Mouse (Mus musculus): ENCODE data around the gene Tyro3. TPM values are rescaled to one million over a fixed set of nuclear protein-coding genes. Genes with fewer than 3 reads are reported as not detected.

Gene Tyro3
- total RNA-seq, 4 experiments from 2014 or later, result 1.7 to 3.3 (median 2.2) TPM

DNA sequence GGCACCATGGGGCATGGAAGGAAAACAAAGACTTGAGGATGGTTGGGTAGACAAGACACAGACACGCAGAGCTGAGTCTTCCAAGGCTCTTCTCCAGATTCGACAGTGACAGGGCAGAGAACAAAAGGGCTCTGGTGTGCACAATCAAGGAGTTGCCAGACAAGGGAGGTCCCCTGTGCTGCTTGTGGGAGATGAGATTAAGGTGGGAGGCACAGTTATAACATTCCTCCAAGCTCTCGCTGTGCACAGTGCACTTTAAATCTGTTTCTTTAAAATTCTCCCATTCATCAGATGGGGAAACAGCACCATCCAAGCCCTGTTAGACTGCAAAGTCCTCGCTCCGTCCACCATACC, 6.7 kb downstream of the Tyro3 start:
- no peak for DNase-seq (ENCODE audit: low spot score)

DNA sequence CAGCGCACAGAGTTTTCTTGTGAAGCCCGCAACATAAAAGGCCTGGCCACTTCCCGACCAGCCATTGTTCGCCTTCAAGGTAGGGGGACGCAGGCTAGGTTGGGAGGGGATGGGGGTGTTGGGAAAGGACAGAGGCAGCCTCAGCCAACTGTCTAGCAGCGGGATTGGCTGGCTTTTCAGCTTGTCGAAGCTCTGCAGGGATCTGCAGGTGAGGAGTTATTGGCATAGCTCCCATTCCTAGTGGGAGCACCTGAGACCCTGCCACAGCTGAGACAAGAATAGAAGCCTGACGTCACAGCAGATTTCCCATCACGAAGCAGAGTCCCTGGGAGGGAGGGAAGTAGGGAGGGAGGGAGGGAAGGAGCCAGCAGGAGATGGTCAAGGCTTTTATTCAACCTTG, 7.2 kb downstream of the Tyro3 start:
- DNase-seq (ENCODE audit: low spot score), result no peak

DNA sequence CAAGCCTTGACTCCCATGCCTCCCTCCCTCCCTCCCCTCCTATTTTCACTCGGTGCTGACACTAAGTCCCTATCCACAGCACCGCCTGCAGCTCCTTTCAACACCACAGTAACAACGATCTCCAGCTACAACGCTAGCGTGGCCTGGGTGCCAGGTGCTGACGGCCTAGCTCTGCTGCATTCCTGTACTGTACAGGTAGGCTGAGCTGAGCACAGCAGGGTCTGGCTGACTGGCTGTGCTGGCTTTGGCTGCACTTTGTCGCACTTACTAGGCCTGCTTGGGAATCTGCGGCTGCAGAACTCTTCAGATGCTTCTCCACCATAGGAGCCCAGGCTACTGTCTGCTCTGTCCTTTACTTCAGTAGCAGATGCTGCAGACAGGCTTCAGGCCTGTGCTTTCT, 8.0 kb downstream of the Tyro3 start:
- DNase-seq (ENCODE audit: low spot score), result no peak

DNA sequence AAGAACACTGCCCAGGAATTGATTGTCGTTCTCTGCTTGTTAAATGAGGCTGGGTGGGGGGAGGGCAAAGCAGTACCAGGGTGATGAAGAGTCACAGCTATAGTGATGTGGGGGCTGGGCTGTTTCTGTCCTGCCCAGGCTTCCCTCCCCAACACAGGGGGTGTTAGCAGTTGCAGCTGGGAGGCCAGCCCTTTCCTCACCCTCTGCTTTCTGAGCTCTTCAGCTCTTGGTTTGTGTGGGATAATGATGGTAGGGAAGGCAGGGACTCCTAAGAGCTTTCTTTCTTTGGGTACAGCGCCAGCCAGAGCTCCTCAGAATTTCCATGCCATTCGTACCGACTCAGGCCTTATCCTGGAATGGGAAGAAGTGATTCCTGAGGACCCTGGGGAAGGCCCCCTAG, 10.9 kb downstream of the Tyro3 start:
- no peak for DNase-seq (ENCODE audit: low spot score)

DNA sequence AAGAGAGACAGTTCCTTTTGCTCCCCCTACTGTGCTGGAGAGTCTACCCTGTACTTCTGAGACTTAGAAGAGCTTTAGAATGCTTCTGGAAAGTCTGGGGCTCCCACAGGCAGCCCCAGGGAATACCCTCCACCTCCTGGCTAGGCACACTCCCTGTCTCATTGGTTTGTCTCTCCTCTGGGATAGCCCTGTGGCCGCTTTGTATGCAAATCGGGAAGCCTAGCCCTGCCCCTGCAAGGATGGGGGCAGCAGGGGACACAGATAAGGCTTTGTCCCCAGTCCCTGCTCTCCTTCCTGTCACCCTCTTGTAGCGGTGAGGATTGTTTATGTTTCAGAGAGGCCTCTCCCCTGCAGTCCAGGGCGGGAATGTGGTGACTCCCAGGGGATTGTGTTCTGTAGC, 11.3 kb downstream of the Tyro3 start:
- DNase-seq (ENCODE audit: low spot score), result no peak

DNA sequence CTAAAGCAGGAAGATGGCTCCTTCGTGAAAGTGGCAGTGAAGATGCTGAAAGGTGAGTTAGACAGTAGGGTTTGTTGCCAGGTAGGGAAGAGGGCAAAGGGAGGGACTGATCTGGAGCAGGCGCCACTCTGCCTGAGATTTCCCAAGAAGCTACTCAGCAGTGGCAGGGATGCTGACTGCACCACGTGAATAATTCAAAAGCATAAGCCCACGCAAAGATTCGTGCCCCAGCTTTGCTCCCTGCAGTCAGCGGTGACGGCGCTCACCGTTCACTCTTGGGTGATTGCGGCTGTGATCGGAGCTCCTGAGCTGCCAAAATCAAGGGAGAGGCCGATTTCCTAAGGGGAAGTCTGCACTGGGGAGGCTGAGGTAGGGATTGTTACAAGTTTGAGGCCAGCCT, 13.4 kb downstream of the Tyro3 start:
- no peak for DNase-seq (ENCODE audit: low spot score)

DNA sequence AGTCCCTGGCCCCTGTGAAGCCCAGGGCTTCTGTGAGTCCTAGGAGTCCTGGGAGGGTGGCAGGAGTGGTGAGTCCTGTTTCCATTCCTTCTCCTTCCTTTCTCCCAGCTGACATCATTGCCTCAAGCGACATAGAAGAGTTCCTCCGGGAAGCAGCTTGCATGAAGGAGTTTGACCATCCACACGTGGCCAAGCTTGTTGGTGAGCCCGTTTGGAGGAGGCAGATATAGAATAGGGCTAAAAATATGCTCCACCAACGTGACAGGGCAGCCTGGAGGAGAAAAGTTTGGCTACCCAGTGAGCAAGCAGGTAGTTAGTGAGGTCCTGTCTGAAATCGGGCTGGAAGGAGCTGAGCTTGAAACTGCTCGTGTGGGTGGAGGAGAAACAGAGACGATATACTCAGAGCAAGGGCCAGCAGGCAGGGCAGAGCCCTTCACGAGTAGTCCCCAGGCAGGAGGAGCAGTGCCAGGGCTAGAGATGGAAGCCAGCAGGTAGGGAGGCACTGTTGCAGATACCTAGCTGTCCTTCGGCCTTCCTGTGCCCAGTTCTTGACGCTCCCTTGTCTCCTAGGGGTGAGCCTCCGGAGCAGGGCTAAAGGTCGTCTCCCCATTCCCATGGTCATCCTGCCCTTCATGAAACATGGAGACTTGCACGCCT, 14.1 kb downstream of the Tyro3 start:
- no peak for DNase-seq (ENCODE audit: low spot score)

DNA sequence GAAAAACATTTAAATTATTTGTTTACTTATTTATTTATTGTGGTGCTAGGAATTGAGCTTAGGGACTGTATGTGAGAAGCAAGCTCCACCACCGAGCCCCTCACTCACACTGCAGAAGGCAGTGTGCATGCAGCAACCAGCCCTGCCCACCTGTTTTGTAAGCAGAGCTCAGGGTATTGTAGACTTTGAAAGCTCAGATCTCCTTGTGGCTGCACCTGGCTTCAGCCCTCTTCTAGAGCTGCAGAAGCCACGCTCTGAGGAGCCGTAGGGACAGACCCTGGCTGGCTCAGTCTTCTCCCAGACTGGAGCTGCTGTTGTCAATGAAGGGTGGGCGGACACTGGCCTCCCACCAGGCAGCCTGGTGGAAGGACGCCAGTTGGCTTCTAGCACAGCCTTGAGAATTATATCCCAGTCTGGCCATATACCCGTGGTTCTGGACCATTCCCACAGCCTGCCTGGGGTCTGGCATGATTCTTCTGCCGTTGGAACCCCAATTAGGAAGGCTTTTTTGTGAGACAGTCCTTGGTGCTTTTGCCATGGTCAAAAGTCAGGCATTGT, 16.9 kb downstream of the Tyro3 start:
- no peak for DNase-seq (ENCODE audit: low spot score)

DNA sequence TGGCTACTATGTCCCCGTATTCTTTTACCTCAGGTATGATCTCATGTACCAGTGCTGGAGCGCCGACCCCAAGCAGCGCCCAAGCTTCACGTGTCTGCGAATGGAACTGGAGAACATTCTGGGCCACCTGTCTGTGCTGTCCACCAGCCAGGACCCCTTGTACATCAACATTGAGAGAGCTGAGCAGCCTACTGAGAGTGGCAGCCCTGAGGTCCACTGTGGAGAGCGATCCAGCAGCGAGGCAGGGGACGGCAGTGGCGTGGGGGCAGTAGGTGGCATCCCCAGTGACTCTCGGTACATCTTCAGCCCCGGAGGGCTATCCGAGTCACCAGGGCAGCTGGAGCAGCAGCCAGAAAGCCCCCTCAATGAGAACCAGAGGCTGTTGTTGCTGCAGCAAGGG, 19.1 kb downstream of the Tyro3 start:
- DNase-seq (ENCODE audit: low spot score), result no peak

DNA sequence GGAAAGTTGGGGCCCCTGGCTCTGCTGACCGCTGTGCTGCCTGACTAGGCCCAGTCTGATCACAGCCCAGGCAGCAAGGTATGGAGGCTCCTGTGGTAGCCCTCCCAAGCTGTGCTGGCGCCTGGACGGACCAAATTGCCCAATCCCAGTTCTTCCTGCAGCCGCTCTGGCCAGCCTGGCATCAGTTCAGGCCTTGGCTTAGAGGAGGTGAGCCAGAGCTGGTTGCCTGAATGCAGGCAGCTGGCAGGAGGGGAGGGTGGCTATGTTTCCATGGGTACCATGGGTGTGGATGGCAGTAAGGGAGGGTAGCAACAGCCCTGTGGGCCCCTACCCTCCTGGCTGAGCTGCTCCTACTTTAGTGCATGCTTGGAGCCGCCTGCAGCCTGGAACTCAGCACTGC, 19.5 kb downstream of the Tyro3 start:
- DNase-seq (ENCODE audit: low spot score), result no peak

DNA sequence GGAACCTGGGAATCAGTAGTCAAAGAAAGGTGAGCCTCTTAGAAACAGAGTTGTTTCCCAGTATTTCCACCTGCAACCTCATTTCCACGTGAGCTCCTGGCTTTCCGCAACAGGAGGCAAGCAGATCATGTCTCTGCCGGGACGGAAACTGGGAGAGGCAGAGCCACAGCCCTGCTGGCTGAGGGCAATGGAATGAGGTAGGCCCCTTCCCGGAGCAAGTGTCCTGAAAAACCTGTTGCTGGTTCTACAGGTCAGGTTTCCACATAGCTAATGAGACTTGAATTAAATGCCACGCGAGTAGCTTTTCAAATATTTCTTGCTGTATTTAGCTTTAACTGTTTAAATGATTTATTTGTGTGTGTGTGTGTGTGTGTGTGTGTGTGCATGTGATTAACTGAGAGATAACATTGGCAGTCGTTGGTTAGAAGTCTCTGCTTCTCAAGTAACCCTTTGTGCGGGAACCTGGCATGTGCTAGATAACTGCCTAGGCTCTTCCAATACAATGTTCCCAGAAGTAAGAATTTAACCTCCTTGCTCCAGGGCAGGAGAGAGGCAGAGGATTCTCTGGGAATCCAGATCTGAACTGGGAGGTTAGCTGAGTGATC, 21.2 kb downstream of the Tyro3 start:
- DNase-seq (ENCODE audit: low spot score), result no peak

DNA sequence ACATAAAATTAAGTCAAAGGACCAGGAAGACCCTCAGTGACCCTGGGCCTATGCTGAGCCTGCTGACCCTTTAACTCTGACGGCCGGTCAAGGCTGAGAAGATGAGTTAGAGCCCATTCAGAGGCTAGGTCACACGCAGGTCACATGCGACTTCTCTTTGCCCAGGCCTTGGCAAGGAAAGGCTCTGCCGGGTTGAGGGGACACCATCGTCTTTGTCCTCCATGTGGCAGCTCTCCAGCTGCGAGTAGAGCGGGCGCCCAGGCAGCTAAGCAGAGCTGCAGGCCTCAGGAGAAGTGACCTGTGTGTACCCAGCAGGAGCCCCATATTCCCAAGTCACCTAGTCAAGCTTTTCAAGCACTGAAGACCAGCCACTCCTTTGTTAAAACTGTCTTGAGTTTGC, 23.6 kb downstream of the Tyro3 start:
- DNase-seq (ENCODE audit: low spot score), result no peak

DNA sequence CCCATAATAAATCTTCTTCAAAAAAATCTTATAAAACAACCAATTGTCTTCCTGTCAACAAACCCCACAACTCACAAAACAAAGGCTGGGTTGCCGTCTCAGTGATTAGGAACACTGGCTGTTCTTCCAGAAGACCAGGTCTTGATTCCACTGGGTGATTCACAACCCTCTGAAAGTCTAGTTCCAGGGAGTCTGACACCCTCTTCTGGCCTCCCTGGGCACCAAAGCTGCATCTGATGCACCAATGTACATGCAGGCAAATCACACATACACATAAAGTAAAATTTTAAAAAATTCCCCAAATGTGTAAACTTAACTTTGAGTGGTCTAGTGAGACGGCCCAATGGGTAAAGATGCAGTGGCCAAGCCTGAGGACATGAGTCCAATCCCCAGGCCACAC, 33.0 kb downstream of the Tyro3 start:
- no peak for DNase-seq (ENCODE audit: low spot score)

DNA sequence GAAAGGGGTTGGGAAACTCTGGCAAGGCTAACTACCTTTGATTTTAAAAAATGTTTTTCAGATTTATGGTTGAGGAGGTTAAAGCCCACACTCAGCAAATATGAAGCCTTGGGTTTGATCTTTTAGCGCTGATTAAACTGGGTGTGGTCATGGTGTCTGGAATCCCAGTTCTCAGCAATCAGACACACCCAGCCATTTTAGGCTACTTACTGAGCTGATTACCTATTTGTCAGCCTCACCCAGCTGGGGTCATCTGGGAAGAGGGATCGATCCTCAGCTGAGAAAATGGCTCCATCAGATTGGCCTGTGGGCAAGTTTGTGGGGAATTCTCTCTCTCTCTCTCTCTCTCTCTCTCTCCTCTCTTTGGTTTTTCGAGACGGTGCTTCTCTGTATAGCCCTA, 36.7 kb downstream of the Tyro3 start:
- DNase-seq (ENCODE audit: low spot score), result no peak

DNA sequence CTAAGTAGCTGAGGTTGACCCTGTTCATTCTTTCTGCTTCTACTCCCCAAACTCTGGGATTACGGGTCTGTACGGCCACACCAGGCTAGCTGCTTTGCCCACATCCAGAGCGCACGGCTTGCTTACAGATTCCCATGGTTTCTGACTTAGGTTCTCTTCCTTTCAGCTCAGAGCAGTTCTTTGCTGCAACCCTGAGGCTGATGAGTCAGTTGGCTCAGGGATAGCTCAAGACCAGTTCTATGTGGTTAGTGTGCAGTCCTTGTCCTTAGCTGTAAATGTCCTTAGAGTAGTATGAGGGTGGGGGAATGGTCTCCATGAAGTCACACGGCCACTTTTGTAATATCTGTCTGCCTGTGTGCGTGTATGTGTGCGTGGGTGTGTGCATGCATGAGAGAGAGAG, 40.1 kb downstream of the Tyro3 start:
- DNase-seq (ENCODE audit: low spot score), result no peak

DNA sequence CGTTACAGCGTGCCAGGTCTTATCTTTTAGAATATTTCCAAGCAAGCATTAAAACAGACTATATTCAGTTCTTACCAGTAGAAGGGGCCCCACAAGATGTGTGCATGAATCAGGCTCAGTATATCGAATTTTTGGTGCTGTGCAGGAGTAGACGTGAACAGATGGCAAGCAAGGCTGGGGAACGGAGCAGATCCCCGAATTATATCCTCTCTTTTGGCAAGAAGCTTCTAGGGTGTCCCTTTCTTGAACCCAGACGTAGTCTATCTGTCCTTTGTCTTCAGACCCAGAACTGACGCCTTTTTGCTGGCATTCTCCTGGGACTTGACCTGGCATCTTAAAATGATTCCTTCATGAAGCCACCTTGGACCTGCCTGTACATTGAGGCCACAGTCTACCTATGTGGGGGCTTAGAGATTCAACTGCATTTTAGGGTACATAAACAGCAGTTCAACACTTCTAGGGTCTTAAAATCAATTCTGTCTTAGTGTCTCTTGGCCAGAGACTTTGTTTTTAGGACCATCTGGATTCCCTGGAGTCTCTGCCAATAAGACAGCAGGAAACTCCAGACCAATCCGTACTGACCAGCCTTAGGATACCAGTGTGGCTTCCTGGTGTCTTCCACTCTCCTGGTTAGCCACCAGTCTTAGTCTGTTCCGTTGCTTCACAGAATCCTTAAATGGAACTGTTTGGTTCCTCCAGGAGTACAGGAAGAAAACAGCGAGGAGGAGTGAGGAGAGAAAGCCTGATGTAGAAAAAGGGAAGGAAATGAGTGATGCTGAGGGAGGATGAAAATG, 41.0 kb downstream of the Tyro3 start:
- no peak for DNase-seq (ENCODE audit: low spot score)

DNA sequence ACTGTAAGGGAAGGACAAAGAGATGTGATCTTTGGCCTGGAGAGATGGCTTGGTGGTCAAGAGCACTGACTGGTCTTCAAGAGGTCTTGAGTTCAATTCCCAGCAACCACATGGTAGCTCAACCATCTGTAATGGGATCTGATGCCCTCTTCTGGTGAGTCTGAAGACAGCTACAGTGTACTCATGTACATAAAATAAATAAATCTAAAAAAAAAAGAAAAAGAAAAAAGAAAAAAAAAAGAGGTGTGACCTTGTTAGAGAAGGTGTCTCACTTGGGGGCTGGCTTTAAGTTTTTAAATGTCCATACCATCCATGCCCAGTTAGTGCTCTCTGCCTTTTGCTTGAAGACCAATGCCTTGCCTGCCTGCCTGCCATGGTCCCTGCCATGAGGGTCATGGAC, 42.5 kb downstream of the Tyro3 start:
- DNase-seq (ENCODE audit: low spot score), result no peak

DNA sequence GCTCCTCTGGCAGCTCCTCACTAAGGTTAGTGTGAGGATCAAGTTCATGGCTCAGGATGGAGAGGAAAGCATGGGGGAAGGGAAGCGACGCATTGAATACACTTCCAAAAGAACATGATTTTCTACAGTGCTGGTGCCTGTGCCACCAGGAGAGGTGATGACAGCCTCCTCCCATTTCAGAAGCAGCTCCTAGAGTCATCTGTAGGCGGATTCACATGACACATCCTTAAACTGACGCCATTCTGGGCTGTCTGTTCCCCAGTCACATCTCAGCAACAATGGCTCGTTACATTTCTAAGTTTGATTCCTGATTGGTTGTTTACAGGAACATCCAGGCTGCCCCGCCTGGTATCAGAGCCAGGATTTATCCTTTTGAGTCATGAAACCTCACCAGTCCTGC, 44.5 kb downstream of the Tyro3 start:
- DNase-seq (ENCODE audit: low spot score), result no peak

DNA sequence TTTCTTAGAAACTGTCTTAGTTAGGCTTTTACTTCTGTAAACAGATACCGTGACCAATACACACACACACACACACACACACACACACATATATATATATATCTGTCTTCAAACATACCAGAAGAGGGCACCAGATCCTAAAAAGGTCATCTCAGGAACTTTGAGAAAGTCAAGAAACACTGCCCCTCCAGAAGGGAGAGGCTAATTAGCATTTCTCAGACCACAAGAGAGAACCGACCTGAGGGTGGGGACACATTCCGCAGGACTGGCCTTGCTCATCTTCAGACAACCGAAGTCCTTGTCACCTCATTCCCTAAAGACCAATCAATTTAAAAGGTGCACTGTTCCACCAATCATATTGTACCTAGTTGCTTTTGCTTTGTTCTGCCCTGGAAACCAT, 46.0 kb downstream of the Tyro3 start:
- DNase-seq (ENCODE audit: low spot score), result no peak

DNA sequence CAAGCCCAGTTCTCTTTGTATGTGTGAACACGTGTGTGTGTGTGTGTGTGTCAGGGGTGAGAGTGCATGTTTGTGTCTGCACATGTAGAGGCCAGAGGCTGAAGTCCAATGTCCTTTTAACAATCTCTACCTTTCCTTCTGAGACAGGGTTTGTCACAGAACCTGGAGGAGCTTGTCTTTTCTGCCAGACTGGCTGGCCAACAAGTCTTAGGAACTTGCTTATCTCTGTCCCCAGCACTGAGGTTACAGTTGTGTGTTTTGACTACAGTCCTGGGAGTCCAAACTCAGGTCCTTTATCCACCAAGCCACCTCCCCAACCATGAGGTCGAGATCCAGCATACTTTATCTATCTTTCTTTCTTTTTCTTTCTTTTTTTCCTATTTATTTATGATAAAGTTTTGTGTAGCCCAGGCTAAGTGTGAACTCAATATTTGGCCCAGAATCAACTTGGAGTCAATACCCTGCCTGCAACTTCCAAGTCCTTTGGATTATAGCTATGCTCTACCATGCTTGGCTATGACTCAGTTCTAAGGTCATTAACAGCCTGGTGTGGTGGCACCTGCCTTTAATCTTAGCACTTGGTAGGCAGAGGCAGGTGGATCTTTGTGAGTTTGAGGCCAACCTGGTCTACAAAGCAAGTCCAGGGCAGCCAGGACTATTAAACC, 48.5 kb downstream of the Tyro3 start:
- no peak for DNase-seq (ENCODE audit: low spot score)

DNA sequence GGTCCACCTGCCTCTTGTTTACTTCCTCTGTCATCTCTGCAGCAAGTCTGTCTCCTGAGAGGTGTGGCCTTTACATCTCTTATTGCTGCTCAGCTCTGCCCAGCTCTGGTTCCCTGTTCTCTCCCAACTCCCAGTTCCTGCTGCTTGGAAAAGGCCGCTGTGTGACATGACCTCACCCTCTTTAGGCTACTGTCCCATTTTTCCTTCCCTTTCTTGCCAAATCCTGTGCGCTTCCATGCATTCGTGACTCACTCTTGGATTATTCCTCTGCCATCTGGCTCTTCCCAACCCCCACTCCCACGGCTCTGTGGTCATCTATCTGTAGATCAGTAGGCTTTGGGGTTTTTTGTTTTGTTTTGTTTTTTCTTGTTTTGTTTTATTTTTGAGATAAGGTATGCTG, 49.4 kb downstream of the Tyro3 start:
- DNase-seq (ENCODE audit: low spot score), result peak; percentile 33

DNA sequence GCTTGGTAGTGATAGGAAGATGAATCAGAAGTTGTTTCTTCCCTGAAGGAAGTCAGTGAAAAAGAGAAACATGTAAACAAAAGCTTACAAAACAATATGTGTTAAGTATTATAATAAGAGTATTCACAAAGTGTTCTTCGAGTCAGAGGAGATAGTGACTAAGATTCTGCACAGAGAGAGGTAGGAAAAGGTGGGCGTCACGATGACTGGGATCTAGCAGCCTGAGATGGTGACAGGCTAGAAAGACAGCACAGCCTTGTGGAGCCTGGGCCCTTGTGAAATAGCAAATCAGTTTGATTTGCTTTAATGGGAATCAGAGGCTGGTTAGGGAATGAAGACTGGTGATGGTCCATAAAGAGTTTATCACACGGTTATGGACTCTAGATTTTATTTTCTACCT, 56.3 kb downstream of the Tyro3 start:
- no peak for DNase-seq (ENCODE audit: low spot score)

Measured in heart, adult 8-10 months (tissue).